Mouse (Mus musculus): ENCODE measurements around the gene Cyba.

Gene Cyba

GRCm38 (mm10) chr8:122421376-122422070 lies 11.2 kb downstream of the Cyba start, which contains the start of gene Il17c:
Gene Il17c, plus strand, starts transcription at chr8:122422020.
- DNase-seq (ENCODE audit: low read depth): no peak

- DNase-seq (ENCODE audit: low read depth): no peak
Measured at GRCm38 (mm10) chr8:122419881-122420555, 12.7 kb downstream of the Cyba start.

- DNase-seq (ENCODE audit: low read depth): no peak
Measured at GRCm38 (mm10) chr8:122415554-122415953, 17.2 kb downstream of the Cyba start.

- no peak for DNase-seq (ENCODE audit: low read depth)
Measured at GRCm38 (mm10) chr8:122414311-122414710, 18.4 kb downstream of the Cyba start.

GRCm38 (mm10) chr8:122407678-122408077 lies 25.1 kb downstream of the Cyba start:
- DNase-seq (ENCODE audit: low read depth): no peak

GRCm38 (mm10) chr8:122405146-122405805 lies 27.5 kb downstream of the Cyba start:
- DNase-seq (ENCODE audit: low read depth): no peak

- DNase-seq (ENCODE audit: low read depth): no peak
Measured at GRCm38 (mm10) chr8:122398186-122398585, 34.5 kb downstream of the Cyba start.

- DNase-seq (ENCODE audit: low read depth): no peak
Measured at GRCm38 (mm10) chr8:122395291-122395690, 37.4 kb downstream of the Cyba start.

GRCm38 (mm10) chr8:122393717-122394116 lies 39.0 kb downstream of the Cyba start:
- DNase-seq (ENCODE audit: low read depth): no peak

- no peak for DNase-seq (ENCODE audit: low read depth)
Measured at GRCm38 (mm10) chr8:122390758-122391157, 42.0 kb downstream of the Cyba start.

- no peak for DNase-seq (ENCODE audit: low read depth)
Measured at GRCm38 (mm10) chr8:122389357-122389756, 43.4 kb downstream of the Cyba start.

GRCm38 (mm10) chr8:122383039-122383438 lies 49.7 kb downstream of the Cyba start:
- DNase-seq (ENCODE audit: low read depth): no peak

GRCm38 (mm10) chr8:122376365-122377231 lies 56.1 kb downstream of the Cyba start, which contains the start of gene Zc3h18:
Gene Zc3h18, plus strand, starts transcription at chr8:122376609.
- DNase-seq (ENCODE audit: low read depth): peak; percentile 97

- DNase-seq (ENCODE audit: low read depth): no peak
Measured at GRCm38 (mm10) chr8:122375751-122376364, 56.9 kb downstream of the Cyba start.

- no peak for DNase-seq (ENCODE audit: low read depth)
Measured at GRCm38 (mm10) chr8:122375320-122375719, 57.4 kb downstream of the Cyba start.
